Mouse (Mus musculus): ENCODE data around the gene Zg16. TPM values are rescaled to one million over a fixed set of nuclear protein-coding genes. Genes with fewer than 3 reads are reported as not detected.
"Not testable (repeated sequence)": the region's sequence is repeated elsewhere in the genome, so short reads cannot be mapped to it uniquely, and the experiment has no call there.

Gene Zg16
- polyA plus RNA-seq (2011; ENCODE audit: insufficient read depth, insufficient read length, low replicate concordance, missing spikeins), result 3.1 TPM in 1 of 2 replicates, not detected in the other

DNA sequence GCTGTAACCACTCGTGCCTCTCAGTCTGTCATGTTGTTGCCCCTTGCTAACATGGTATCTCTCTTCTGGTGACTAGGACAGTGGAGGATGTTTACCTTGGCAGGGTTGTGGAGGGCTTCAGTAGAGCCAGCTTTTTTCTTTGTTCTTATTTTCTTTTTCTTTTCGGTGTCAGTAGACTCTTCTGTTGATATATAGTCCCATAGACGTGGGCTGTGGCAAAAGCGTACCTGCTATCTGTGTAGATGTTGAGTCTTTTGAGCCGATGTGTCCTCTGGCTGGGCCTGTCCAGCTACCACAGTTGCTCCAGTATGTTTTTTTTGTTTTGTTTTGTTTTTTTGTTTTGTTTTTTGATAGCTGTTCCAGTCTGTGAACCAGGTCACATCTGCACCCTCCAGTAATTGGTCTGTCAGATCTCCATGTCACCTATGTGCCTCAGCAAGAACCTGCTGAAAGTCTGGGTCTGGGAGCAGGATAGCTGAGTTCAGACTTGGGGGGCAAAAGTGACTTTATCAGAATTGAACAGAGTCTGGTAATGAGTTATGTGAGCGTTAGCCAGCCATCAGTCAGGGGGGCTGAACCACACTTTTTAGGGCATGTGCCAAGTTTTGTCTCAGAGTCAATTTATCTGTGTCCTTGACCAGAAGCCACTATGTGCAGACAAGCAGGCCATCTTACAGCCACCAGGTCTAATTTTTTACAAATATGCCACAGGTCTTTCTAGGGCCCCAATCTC, at the start of gene Zg16:
Gene Zg16 (minus strand): TSS at position 51 of the 733 bp plus-strand sequence.
- H3K27ac ChIP-seq (ENCODE audit: control insufficient read depth, insufficient read depth, low read depth, low read length, poor library complexity), result peak within 1 kb of the TSS; percentile 50
- 64% methylated on average over 6 of the region's 6 CpGs for WGBS
- H3K4me1 ChIP-seq (ENCODE audit: control insufficient read depth, insufficient read depth, low read length); H3K4me3 ChIP-seq (replicated peaks; ENCODE audit: control insufficient read depth, low read depth, low read length): not testable (repeated sequence)

DNA sequence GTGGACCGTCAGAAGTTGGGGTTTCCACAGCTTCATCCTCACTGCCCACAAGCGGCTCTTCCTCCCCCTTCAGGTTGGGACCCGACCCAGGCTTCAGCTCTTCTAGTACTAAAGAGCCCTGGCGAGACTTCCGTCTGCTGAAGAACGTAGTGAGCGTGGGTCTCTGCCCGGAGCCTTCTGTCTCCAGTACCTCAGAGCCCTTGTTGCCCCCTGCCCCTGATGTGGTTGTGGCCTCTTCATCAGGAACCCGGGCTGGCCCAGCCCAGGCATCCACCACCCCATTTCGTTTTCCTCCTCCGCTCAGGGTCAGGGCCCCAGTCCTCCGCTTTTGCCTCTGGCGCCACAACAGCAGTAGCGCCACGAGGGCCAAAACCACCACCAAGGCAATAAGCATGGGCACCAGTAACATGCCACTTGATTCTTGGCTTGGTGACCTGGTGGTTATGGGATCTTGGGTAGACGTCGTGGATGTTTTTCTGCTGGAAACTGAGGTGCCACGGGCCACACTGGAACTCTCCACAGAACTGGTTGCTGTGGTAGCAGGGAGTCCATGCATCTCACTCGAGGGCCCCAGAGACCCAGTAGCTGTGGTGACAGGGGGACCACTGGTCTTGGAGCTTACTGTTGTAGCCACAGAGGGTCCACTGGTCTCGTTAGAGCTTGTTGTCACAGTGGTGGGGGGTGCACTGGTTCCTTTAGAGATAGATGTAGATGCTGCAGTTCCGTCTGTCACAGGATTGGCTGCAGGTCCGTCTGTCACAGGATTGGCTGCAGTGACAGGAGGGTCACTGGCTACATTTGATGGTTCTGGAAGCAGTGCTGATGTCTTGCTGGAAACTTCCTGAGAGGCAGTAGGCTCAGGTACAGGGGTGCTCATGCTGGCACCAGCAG, 49.3 kb upstream of the Zg16 start:
- peak overlapping the region; percentile 63 for H3K4me3 ChIP-seq (replicated peaks; ENCODE audit: control insufficient read depth, low read depth, low read length)
- peak overlapping the region; percentile 75 for H3K27ac ChIP-seq (ENCODE audit: control insufficient read depth, insufficient read depth, low read depth, low read length, poor library complexity)
- TF ChIP-seq POLR2A (IDR thresholded peaks at IDR 0.05; ENCODE audit: borderline replicate concordance, control insufficient read depth, low read depth, low read length) (no peak; the same call in 1 of the 2 replicates), CTCF (IDR thresholded peaks at IDR 0.05; ENCODE audit: control insufficient read depth, insufficient read depth, low read length) (no peak)
- H3K4me1 ChIP-seq (ENCODE audit: control insufficient read depth, insufficient read depth, low read length), result peaks cover 15% of the 10 kb centered on the region; the same call in 1 of the 2 replicates
- 5% methylated on average over 22 of the region's 22 CpGs for WGBS

DNA sequence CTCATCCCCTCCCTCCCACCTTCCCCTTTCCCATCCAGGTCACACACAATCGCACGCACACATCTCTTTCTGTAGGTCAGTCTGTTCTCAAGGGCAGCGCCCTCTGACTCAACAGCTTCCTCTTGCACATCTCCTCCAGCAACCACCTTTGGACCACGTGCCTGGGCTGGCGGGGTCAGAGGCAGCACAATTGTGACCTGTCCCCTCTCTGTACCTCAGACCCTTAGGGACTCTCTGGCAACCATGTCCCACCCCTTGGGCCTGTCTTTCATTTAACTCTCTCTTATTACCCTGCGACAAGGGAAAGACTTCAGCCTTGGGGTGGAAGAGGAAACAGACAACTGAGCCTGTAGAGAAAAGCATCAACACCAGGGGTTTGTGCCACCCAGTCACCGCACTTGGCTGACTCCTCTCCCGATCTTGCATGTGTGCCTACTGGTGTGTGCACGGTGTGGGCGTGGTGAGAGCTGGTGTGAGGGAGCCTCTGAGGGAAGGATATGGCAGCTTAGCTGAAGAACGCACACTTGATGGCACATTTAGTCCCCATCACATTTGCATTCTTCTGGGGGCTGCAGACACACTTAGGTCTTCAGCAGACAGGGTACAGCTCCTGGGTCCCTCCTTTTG, 47.8 kb upstream of the Zg16 start:
- Histone ChIP-seq H3K27ac (ENCODE audit: control insufficient read depth, insufficient read depth, low read depth, low read length, poor library complexity) (peak overlapping the region; percentile 83), H3K4me3 (replicated peaks; ENCODE audit: control insufficient read depth, low read depth, low read length) (peak overlapping the region; percentile 59), H3K4me1 (ENCODE audit: control insufficient read depth, insufficient read depth, low read length) (peaks cover 14% of the 10 kb centered on the region; the same call in 1 of the 2 replicates)
- TF ChIP-seq CTCF (IDR thresholded peaks at IDR 0.05; ENCODE audit: control insufficient read depth, insufficient read depth, low read length), result no peak
- no peak for TF ChIP-seq POLR2A (IDR thresholded peaks at IDR 0.05; ENCODE audit: borderline replicate concordance, control insufficient read depth, low read depth, low read length)
- 3% methylated on average over 11 of the region's 11 CpGs for WGBS

DNA sequence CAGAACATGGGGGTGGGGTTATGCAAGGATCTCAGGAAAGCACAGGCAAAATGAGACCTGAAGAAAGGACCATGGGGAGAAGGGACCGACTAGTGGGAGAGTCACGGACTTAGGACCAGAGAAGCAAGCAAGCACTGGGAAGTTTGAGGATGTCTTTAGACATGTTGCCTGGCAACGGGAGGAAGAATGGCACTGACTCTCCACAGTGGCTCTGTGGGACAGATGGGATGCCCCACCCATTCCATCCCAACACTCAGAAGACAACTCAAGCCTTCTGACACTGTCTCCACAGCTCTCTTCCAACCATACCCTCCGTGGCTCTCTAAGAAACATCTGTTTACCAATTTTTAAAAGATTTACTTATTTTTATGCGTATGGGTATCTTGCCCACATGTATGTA, 46.0 kb upstream of the Zg16 start:
- Histone ChIP-seq H3K4me1 (ENCODE audit: control insufficient read depth, insufficient read depth, low read length) (peaks cover 17% of the 10 kb centered on the region; the same call in 1 of the 2 replicates), H3K27ac (ENCODE audit: control insufficient read depth, insufficient read depth, low read depth, low read length, poor library complexity) (no peak overlapping the region), H3K4me3 (replicated peaks; ENCODE audit: control insufficient read depth, low read depth, low read length) (no peak overlapping the region)
- 67% methylated on average over 5 of the region's 5 CpGs for WGBS
- TF ChIP-seq POLR2A (IDR thresholded peaks at IDR 0.05; ENCODE audit: borderline replicate concordance, control insufficient read depth, low read depth, low read length) (no peak), CTCF (IDR thresholded peaks at IDR 0.05; ENCODE audit: control insufficient read depth, insufficient read depth, low read length) (no peak)

DNA sequence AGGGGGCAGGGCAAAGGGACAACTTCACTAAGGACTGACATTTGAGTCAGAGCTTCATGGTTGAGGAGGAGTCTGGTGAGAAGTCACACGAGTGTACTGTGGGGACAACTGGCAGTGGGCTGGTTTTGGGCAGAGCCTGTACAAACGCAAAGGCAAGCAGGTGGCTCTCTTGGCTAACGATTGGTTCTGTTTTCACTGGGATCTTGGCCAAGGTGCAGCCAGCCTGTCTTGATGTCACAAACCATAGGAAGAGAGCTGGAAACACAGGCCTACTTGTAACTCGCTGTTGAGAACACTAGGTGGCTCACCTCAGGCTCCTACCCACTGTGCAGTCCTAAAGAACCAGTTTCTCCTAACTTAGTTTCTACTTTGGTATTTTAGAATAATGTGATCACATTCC, 42.5 kb upstream of the Zg16 start:
- TF ChIP-seq CTCF (IDR thresholded peaks at IDR 0.05; ENCODE audit: control insufficient read depth, insufficient read depth, low read length) (peak; percentile 62), POLR2A (IDR thresholded peaks at IDR 0.05; ENCODE audit: borderline replicate concordance, control insufficient read depth, low read depth, low read length) (no peak)
- Histone ChIP-seq H3K4me3 (replicated peaks; ENCODE audit: control insufficient read depth, low read depth, low read length) (no peak overlapping the region), H3K27ac (ENCODE audit: control insufficient read depth, insufficient read depth, low read depth, low read length, poor library complexity) (no peak overlapping the region), H3K4me1 (ENCODE audit: control insufficient read depth, insufficient read depth, low read length) (peaks cover 11% of the 10 kb centered on the region; the same call in 1 of the 2 replicates)
- WGBS, result 3% methylated on average over 4 of the region's 4 CpGs

DNA sequence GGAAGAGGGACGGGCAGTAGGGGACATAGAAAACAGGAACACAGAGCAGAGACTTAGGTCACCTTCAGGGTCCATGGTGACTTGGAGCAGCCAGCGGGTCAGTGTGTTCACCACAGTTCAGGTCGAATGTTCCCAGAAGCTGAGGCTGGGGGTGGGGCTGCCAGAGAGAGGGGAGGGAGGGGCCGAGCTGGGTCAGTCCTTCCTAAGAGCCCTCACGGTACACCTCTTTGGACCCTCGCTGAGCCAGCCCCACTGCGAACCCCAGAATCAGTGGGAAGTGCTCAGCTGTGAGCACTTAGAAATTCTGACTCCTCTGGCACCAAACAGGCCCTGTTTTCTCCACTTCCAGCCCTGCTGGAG, 34.8 kb upstream of the Zg16 start, which contains the start of gene Qprt:
Gene Qprt (minus strand): TSS at position 316 of the 360 bp plus-strand sequence.
- H3K4me3 ChIP-seq (replicated peaks; ENCODE audit: control insufficient read depth, low read depth, low read length), result no peak within 1 kb of the TSS
- no peak for TF ChIP-seq CTCF (IDR thresholded peaks at IDR 0.05; ENCODE audit: control insufficient read depth, insufficient read depth, low read length)
- no peak for TF ChIP-seq POLR2A (IDR thresholded peaks at IDR 0.05; ENCODE audit: borderline replicate concordance, control insufficient read depth, low read depth, low read length)
- H3K4me1 ChIP-seq (ENCODE audit: control insufficient read depth, insufficient read depth, low read length), result no peaks in the 10 kb centered on the region; the same call in 1 of the 2 replicates
- H3K27ac ChIP-seq (ENCODE audit: control insufficient read depth, insufficient read depth, low read depth, low read length, poor library complexity), result no peak within 1 kb of the TSS
- WGBS, result 63% methylated on average over 7 of the region's 7 CpGs

DNA sequence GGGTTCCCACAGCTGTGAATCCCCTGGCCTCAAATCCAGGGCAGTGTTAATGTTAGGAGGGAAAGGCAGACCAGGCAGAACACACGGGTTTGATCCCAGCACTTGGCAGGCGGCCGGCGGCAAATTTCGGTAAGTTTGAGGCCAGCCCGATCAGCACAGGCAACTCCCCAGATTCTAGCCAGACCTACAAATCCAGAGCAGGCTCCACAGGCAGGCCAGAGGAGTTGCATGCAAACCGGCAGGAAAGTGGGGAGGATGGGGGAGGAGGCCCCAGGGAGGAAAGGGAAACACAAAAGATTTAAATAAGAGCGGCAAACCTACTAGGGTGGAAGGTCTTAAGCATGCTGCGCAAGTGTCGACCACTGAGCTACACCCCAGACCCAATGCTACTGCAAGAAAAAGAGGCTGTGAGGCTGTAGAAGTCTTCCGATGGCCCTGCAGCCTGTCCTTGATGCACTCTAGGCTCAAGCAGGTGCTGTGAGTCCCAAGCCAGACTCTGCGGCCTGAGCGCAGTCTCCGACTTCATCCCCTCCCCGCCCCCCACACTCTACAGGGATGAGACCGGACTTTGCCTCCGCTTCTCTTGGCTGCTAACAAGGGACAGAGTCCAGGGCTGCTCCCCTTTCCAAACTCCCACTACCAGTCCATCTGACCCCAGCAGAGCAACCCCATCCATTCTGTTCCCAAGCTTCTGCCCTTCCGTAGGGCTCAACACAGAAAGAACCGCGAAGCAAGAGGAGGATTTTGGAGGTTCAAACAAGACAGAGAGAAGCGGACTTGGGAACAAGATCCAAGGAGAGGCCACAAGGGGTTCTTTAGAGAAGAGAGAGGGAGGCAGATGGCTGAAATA, 34.2 kb upstream of the Zg16 start:
- no peak overlapping the region for H3K4me3 ChIP-seq (replicated peaks; ENCODE audit: control insufficient read depth, low read depth, low read length)
- no peak overlapping the region for H3K27ac ChIP-seq (ENCODE audit: control insufficient read depth, insufficient read depth, low read depth, low read length, poor library complexity)
- 86% methylated on average over 21 of the region's 21 CpGs for WGBS
- no peaks in the 10 kb centered on the region; the same call in 1 of the 2 replicates for H3K4me1 ChIP-seq (ENCODE audit: control insufficient read depth, insufficient read depth, low read length)
- TF ChIP-seq CTCF (IDR thresholded peaks at IDR 0.05; ENCODE audit: control insufficient read depth, insufficient read depth, low read length) (no peak), POLR2A (IDR thresholded peaks at IDR 0.05; ENCODE audit: borderline replicate concordance, control insufficient read depth, low read depth, low read length) (no peak)

Data from bone marrow, adult 2 months (tissue).